Mouse (Mus musculus) bone marrow, adult 2 months (tissue): ENCODE measurements around the gene Csnk1d.

ENCODE experiments used
- CTCF ChIP-seq: fragments of 200-500 bp; IDR thresholded peaks from 2 replicates; pipeline ENCODE4 v1.5.1; 2011; ENCODE audit warnings: low read length, control low read depth; ENCODE audit not compliant: control insufficient read depth, insufficient read depth
- POLR2A ChIP-seq: fragments of 200-500 bp; IDR thresholded peaks from 2 replicates; pipeline ENCODE4 v1.6.1; 2011; ENCODE audit warnings: low read depth, mild to moderate bottlenecking, control low read depth, low read length, borderline replicate concordance; ENCODE audit not compliant: control insufficient read depth

DNA sequence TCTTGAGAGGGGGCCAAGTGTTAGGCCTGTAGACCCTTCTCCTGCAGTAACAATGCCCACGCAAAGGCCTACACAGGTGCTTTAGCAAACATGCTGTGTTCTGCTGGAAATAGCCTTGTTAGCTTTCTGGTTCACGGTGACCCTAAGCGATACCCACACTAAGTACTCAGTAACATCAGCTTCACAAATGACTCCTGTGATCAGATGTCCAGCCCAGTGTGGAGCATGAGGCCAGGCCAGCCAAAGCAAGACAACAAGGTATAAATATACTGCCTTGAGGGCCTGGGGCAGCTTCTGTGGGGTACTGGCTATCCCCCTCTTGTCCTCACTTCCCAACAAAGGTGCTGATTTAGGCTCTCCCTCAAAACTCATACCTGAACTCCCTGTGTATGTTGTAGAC, 1.9 kb upstream of the Csnk1d start:
- TF ChIP-seq CTCF (no peak), POLR2A (no peak)
